Mouse (Mus musculus) ES-E14 (cell line): ENCODE data around the gene Arhgap23.

Experiments used
- CHD2 ChIP-seq: IDR thresholded peaks from 2 replicates; pipeline ENCODE4 v1.6.1; 2014; ENCODE audit warnings: mild to moderate bottlenecking, low read depth, low read length, inconsistent platforms
- HCFC1 ChIP-seq: IDR thresholded peaks from 2 replicates; pipeline ENCODE4 v1.6.1; 2012; ENCODE audit warnings: low read length, inconsistent platforms, borderline replicate concordance; ENCODE audit not compliant: insufficient read depth
- ZC3H11A ChIP-seq: IDR thresholded peaks from 2 replicates; pipeline ENCODE4 v1.6.1; 2012; ENCODE audit warnings: low read depth, mild to moderate bottlenecking, inconsistent platforms, low read length, borderline replicate concordance

DNA sequence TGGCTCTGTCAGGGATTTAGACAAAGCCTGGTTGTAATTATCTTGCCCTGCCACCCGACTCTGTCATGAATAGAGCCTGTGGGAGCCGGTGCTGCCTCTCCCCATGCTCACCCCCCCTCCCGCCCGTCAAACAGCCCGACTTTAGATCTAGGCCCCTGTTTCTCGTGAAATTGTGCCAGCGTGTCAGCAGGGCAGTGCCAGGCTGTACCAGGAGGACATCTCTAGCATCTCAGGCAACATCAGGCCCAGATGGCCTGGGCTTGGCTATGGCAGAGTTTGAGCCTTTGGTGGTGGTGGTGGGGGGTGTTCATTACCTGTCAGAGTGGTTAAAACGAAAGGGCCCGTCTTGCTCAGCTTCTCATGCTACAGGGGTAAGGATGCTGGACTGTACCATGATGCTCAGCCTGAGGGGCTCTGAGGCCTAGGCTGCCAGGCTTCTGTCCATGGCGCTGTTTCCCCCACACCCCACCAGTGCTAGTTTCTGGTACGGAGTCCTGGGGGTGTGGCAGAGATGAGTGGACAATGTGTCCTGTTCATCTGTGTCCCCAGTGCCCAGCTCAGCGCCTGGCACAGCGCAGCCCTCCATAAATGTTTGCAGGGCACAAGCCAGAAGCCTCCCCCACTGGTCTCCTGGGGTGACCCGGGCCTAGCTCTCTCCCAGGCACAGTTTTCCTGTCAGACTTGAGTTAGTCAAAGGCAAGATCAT, 3.7 kb downstream of the Arhgap23 start:
- no peak for TF ChIP-seq HCFC1
- no peak for TF ChIP-seq ZC3H11A
- TF ChIP-seq CHD2, result no peak
